Mouse (Mus musculus) hindbrain, embryonic 10.5 days (tissue): Measurements from ENCODE around the gene Fam208b. TPM values are rescaled to one million over a fixed set of nuclear protein-coding genes. Genes with fewer than 3 reads are reported as not detected.

ENCODE experiments used
- DNase-seq: peaks from one replicate; pipeline ENCODE4 v3.0.0-alpha.2; 2017; ENCODE audit warnings: low spot score
- H3K27ac ChIP-seq: fragments of 300-500 bp; sonication (generic); 2 replicates; pipeline ENCODE4 v1.5.1; 2016; ENCODE audit warnings: mild to moderate bottlenecking, moderate library complexity
- H3K27me3 ChIP-seq: fragments of 300-500 bp; sonication (generic); 2 replicates; pipeline ENCODE4 v1.6.1; 2016; ENCODE audit warnings: mild to moderate bottlenecking; ENCODE audit not compliant: poor library complexity, insufficient read depth, severe bottlenecking
- H3K36me3 ChIP-seq: fragments of 300-500 bp; sonication (generic); 2 replicates; pipeline ENCODE4 v1.6.1; 2016; ENCODE audit warnings: mild to moderate bottlenecking, moderate library complexity
- H3K4me1 ChIP-seq: fragments of 300-500 bp; sonication (generic); replicated peaks from 2 replicates; pipeline ENCODE4 v1.6.1; 2016; ENCODE audit warnings: mild to moderate bottlenecking
- H3K4me3 ChIP-seq: fragments of 300-500 bp; sonication (generic); 2 replicates; pipeline ENCODE4 v1.5.1; 2016; ENCODE audit warnings: mild to moderate bottlenecking, moderate library complexity
- H3K9me3 ChIP-seq: fragments of 300-500 bp; sonication (generic); 2 replicates; pipeline ENCODE4 v1.6.1; 2016; ENCODE audit warnings: mild to moderate bottlenecking, moderate library complexity
- WGBS: fragments of 180-500 bp; shearing (Covaris S2); methylation state at CpG from one replicate; pipeline ENCODE4 v1.1.7; 2016; 5-methylcytosine and 5-hydroxymethylcytosine counted together
- polyA plus RNA-seq: library from polyadenylated mRNA; unstranded; fragments of >200 nt; fragmentation: Nextera tagmentation; extraction: Ambion mirVana; gene quantifications from 2 replicates; pipeline ENCODE4 v1.2.1, GENCODE M21; 2016

Gene Fam208b
- polyA plus RNA-seq, 1 experiment from 2014 or later: 14.2 TPM

DNA sequence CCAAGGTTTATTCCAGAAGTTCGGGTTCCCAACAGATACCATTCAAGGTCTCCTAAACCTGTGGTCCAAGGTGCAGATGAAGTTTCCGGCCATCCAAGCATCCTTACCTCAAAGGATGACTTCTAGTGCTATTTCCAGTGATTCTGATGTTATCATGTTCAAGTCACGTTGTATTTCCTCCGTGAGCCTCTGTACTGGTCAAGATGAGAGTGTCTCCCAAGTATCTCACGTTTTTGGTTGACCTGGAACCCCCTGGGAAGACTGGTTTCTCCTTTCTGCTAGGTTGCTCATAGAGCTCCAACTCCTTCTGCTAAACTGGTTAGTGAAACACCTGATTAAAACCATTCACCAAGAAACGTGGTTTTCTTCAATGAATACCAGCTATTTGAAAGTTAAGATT, 22.2 kb upstream of the Fam208b start:
- Histone ChIP-seq H3K27me3 (peaks cover 7% of the 10 kb centered on the region; the same call in 1 of the 2 replicates), H3K4me1 (peaks cover 5% of the 10 kb centered on the region), H3K36me3 (no peaks in the 10 kb centered on the region), H3K27ac (no peak overlapping the region), H3K4me3 (peak overlapping the region; percentile 68; the same call in 1 of the 2 replicates), H3K9me3 (0 out of 2 replicates have a peak, but pooled peaks cover 3% of the 10 kb centered on the region)
- no peak for DNase-seq
- 41% methylated on average over 6 of the region's 6 CpGs for WGBS

DNA sequence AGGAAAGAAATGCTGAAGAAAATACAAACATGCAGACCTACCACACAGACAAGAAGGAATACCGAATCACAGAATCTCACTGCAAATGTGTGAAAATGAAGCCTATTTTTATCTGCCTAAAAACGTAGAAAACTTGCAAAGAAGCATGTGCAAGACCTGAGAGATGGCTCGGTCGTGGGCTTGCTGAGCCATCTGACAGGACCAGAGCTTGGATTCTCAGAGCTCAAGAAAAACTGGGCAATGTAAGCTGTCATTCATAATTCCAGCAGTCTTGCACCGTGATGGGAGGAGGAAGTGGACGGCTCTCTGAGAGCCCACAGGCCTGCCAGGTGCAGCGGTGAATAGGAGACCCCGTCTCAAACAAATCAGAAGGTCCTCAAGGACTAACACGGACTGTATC, 21.6 kb upstream of the Fam208b start:
- Histone ChIP-seq H3K9me3 (0 out of 2 replicates have a peak, but pooled peaks cover 3% of the 10 kb centered on the region), H3K4me1 (peaks cover 5% of the 10 kb centered on the region), H3K36me3 (no peaks in the 10 kb centered on the region), H3K4me3 (no peak overlapping the region), H3K27ac (no peak overlapping the region), H3K27me3 (peaks cover 7% of the 10 kb centered on the region; the same call in 1 of the 2 replicates)
- WGBS: 87% methylated on average over 9 of the region's 9 CpGs
- no peak for DNase-seq

DNA sequence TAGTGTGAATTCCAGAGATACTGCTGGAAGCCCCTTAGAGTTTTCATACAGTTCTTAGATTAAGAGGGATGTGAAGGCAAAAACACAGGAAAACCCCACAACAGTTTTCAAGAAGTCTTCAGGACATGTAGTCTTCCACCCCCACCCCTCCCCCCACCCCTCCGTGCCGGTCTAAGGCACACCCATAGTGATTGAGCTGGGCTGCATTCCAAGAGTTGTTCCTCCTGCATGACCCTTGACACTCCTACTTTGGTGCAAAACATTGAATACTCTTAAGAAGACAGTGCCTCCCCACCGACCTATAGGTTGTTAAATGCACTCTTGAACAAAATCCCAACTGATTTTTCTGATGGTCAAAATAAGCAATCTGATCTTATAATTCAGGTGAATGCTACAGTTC, 17.2 kb upstream of the Fam208b start:
- Histone ChIP-seq H3K36me3 (no peaks in the 10 kb centered on the region), H3K4me1 (no peaks in the 10 kb centered on the region), H3K4me3 (no peak overlapping the region), H3K27me3 (peaks cover 5% of the 10 kb centered on the region; the same call in 1 of the 2 replicates), H3K9me3 (0 out of 2 replicates have a peak, but pooled peaks cover 7% of the 10 kb centered on the region), H3K27ac (no peak overlapping the region)
- 35% methylated on average over 3 of the region's 3 CpGs for WGBS
- no peak for DNase-seq

DNA sequence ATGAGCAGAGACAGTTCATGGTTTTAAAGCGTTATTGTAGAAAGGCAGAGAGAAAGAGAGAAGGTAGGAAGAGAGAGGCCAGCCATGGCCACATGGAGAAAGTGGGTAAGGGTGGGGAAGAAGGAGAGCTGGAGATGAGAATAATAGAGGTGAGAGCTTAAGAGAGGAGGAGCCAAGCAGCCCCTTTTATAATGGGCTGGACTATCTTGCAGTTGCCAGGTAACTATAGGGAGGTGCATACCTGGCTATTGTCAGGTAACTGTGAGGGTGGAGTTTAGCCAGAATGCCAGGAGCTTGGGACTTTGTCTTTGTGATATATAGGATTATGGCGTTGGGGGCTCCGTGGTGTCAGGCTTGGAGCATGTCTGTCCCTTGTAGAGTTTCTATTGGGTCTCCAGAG, 16.2 kb upstream of the Fam208b start:
- no peak overlapping the region for H3K27ac ChIP-seq
- 0 out of 2 replicates have a peak, but pooled peaks cover 7% of the 10 kb centered on the region for H3K9me3 ChIP-seq
- no peak for DNase-seq
- H3K27me3 ChIP-seq: no peaks in the 10 kb centered on the region
- H3K4me3 ChIP-seq: no peak overlapping the region
- H3K4me1 ChIP-seq: no peaks in the 10 kb centered on the region
- 60% methylated on average over 3 of the region's 3 CpGs for WGBS
- H3K36me3 ChIP-seq: no peaks in the 10 kb centered on the region

DNA sequence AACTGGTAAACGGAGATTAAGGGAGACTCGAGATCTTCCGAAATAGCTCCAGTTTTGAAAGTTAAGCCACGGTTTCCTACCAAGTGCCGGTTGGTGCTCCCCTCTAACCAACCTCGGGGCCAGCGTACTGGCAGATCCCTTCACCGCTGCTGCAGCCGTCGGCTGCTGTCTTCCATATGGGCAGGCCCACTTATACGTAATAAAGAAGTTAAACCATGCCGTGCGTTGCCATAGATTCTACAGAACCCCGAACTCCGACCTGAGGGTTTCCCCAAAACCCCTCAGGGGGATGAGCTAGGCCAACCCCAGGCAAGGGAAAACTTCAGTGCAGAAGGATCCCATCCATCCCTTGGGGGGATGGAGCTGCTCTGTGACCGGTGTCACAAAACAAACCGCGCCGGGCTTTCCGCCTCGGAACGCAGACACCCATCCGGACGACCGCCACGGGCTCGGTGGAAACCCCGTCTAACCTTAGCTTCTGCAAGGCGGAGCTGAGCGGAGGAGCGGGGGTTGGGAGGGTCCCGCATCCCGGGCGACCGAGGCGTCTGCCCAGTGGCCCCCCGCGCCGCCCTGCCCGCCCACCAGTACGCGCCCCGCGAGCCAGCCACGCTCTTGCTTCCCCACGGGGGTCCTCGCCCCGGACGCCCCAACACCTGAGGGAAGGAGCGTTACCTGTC, 652 bp downstream of the Fam208b start:
- peak; percentile 51 for DNase-seq
- peaks cover 7% of the 10 kb centered on the region for H3K4me1 ChIP-seq
- H3K27me3 ChIP-seq: no peaks in the 10 kb centered on the region
- peak overlapping the region; percentile 98 for H3K4me3 ChIP-seq
- H3K36me3 ChIP-seq: no peaks in the 10 kb centered on the region
- peak overlapping the region; percentile 94 for H3K27ac ChIP-seq
- WGBS: under 1% methylated on average over 47 of the region's 50 CpGs
- no peaks in the 10 kb centered on the region for H3K9me3 ChIP-seq

DNA sequence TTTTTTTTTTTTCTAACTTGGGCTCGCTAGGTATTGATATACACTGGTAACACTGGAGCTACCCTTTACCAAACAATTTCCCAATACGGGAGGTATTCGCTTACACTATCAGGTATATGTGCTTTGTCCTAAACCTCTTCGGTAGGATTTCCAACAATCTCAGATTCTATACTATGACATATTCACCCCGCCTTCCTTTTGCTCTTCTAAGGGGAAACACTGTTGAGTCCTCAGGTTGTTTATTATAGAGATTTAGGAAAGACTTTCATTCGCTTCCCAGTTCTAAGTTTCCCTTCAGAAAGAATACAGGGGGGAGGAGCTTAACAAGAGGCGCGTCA, 1.2 kb downstream of the Fam208b start:
- WGBS: 29% methylated on average over 8 of the region's 8 CpGs
- peak overlapping the region; percentile 98 for H3K4me3 ChIP-seq
- H3K36me3 ChIP-seq: no peaks in the 10 kb centered on the region
- H3K27ac ChIP-seq: peak overlapping the region; percentile 94
- peaks cover 7% of the 10 kb centered on the region for H3K4me1 ChIP-seq
- H3K9me3 ChIP-seq: no peaks in the 10 kb centered on the region
- DNase-seq: no peak
- H3K27me3 ChIP-seq: no peaks in the 10 kb centered on the region

DNA sequence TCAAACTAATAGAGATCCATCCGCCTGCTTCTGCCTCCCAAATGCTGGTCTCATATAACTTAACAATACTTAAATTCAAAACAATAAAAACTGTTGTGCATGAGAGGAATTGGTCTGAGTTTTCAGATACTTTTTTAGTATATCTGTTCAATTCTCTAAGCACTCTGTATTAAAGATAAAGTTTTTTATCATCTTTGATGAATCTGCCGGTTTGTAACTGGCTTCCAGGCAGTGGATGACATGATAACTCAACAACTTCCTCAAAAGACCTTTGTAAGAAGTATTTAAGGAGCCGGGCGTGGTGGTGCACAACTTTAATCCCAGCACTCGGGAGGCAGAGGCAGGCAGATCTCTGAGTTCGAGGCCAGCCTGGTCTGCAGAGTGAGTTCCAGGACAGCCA, 14.7 kb downstream of the Fam208b start:
- WGBS: 94% methylated on average over 6 of the region's 6 CpGs
- DNase-seq: no peak
- Histone ChIP-seq H3K4me3 (no peak overlapping the region), H3K9me3 (no peaks in the 10 kb centered on the region), H3K4me1 (no peaks in the 10 kb centered on the region), H3K27me3 (no peaks in the 10 kb centered on the region), H3K27ac (no peak overlapping the region), H3K36me3 (peaks cover 80% of the 10 kb centered on the region)

DNA sequence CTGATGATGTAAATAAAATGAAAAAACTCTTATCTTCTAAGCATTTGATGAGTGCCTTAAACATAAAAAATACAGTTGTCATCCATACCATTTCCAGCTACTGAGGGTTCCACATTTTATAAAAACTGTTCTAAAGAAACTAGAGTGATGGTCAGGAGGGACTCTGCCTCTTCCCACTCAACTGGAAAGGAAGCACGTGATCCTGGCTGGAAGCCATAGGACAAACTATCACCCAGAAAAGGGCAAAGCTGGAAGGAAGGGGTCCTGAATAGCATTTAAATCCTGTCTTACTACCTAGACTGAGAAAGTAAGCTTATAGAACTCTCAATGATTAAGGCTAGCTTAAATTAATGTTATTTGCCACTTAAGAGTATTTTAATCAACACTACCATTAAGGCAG, 16.6 kb downstream of the Fam208b start:
- Histone ChIP-seq H3K27me3 (no peaks in the 10 kb centered on the region), H3K27ac (no peak overlapping the region), H3K4me1 (no peaks in the 10 kb centered on the region), H3K9me3 (no peaks in the 10 kb centered on the region), H3K4me3 (no peak overlapping the region), H3K36me3 (peaks cover 90% of the 10 kb centered on the region)
- DNase-seq: no peak
- 93% methylated on average over 1 of the region's 1 CpGs for WGBS

DNA sequence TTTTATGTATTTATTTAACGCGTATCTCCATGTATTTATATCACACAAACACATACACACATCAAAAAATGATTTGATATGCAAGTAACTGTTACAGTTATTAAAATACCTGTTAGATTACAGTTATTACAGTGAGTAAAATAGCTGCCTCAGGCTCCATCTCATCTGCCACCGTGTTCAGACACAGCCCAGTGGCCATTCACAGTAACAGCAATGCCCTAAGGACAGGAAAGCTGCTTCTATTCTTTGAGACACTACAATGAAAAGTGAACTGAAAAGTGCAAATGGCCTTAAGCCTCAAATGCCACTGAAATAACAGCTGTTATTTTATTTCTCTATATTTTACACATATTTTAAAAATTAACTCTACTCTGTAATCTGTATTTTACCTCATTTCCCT, 20.1 kb downstream of the Fam208b start:
- H3K9me3 ChIP-seq: no peaks in the 10 kb centered on the region
- H3K27ac ChIP-seq: no peak overlapping the region
- 95% methylated on average over 3 of the region's 3 CpGs for WGBS
- H3K4me1 ChIP-seq: no peaks in the 10 kb centered on the region
- H3K4me3 ChIP-seq: no peak overlapping the region
- DNase-seq: no peak
- H3K27me3 ChIP-seq: no peaks in the 10 kb centered on the region
- H3K36me3 ChIP-seq: peaks cover 90% of the 10 kb centered on the region

DNA sequence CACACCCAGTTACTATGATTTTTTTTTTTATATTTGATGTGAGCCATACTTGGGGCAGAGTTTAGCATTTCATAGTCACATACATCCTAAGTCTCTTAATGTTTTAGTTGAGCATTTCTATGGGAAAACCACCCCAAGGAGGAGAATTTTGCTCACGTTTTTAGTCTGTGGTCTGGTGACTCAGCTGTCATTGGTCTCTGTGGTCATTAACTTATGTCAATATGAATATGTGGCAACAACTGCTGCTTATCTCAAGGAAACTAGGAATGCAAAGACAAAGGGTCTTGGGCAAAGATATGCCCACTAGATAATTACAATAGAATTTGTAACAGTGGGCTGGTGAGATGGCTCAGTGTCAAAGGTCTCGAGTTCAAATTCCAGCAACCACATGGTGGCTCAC, 47.0 kb downstream of the Fam208b start:
- Histone ChIP-seq H3K4me1 (no peaks in the 10 kb centered on the region), H3K27me3 (no peaks in the 10 kb centered on the region), H3K27ac (no peak overlapping the region), H3K36me3 (peaks cover 100% of the 10 kb centered on the region), H3K4me3 (no peak overlapping the region), H3K9me3 (no peaks in the 10 kb centered on the region)
- 84% methylated on average over 2 of the region's 2 CpGs for WGBS
- DNase-seq: no peak

DNA sequence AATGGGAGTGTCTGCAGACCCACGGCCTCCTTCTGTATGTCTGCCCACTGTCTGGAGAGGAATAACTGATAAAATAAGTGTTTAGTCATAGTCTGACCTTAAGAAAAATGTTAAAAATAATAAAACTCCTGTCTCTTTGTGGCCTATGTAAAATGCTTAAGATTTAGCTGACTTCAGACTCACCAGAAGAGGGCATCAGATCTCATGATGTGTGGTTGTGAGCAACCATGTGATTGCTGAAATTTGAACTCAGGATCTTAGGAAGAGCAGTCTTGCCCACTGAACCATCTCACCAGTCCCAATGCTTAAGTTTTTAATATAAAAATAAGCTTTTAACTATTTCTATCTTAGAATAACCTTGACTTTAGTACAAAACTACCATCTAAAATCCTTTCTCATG, 47.8 kb downstream of the Fam208b start:
- Histone ChIP-seq H3K27ac (no peak overlapping the region), H3K4me3 (no peak overlapping the region), H3K27me3 (no peaks in the 10 kb centered on the region), H3K4me1 (no peaks in the 10 kb centered on the region), H3K36me3 (peaks cover 100% of the 10 kb centered on the region), H3K9me3 (no peaks in the 10 kb centered on the region)
- 95% methylated on average over 1 of the region's 1 CpGs for WGBS
- no peak for DNase-seq

DNA sequence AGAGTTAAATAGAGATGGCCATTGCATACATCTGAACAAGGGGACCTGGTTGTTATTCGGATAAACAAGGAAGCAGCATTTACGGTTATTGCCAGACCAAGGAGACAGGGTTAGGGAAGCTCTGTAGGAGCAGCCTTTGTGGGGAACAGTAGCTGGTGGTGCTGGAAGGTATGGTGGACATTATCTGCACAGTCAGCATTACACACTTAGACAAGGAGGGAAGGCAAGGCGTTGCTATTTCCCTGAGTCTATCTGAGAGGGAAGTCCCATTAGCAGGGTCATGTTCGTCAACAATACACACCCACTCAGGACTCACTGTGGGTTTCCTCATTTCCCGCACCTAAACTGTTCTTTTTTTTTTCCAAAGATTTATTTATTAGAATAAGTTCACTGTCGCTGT, 63.1 kb downstream of the Fam208b start:
- Histone ChIP-seq H3K4me3 (no peak overlapping the region), H3K9me3 (no peaks in the 10 kb centered on the region), H3K4me1 (no peaks in the 10 kb centered on the region), H3K36me3 (peaks cover 70% of the 10 kb centered on the region), H3K27ac (no peak overlapping the region), H3K27me3 (no peaks in the 10 kb centered on the region)
- 95% methylated on average over 6 of the region's 6 CpGs for WGBS
- no peak for DNase-seq

DNA sequence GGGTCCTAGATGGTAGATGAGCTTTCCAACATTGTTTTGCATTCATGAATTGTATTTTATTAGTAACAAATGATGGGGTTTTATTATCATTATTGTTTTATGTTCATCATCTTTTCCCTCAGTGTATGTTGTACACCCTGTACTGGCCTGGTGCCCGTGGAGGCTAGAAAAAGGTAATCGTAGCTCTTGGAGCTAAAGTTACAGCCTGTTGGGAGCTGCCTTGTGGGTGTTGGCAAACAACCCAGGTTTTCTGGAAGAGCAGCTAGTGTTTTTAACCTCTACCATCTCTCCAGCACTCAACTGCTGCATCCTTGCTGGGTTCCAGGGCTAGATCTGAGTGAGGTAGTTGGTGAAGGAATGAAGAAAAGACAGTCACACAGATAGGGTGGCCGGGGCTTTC, 63.5 kb downstream of the Fam208b start:
- Histone ChIP-seq H3K27ac (no peak overlapping the region), H3K9me3 (no peaks in the 10 kb centered on the region), H3K4me3 (no peak overlapping the region), H3K4me1 (no peaks in the 10 kb centered on the region), H3K36me3 (peaks cover 66% of the 10 kb centered on the region), H3K27me3 (no peaks in the 10 kb centered on the region)
- no peak for DNase-seq
- WGBS: 91% methylated on average over 3 of the region's 3 CpGs

DNA sequence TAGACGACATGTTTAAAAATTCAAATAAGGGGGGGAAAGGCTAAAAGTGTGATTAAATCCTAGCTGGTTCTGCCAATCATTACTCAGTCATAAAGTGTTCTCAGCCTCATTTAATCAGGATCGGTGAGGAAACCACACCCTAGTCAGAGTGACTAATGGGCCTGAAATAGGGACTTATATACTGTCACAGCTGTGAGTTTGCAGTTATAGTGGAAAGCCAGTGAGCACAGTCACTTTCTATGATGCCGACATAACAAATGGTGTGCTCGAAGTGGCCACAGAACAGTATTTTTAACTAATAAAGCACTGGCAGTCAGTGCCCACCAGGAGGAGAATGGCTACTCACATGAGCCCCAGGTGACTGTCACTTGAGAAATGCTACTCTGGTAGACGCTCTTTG, 66.0 kb downstream of the Fam208b start:
- no peak overlapping the region for H3K27ac ChIP-seq
- WGBS: 88% methylated on average over 5 of the region's 5 CpGs
- no peaks in the 10 kb centered on the region for H3K9me3 ChIP-seq
- H3K36me3 ChIP-seq: peaks cover 43% of the 10 kb centered on the region
- H3K4me3 ChIP-seq: no peak overlapping the region
- DNase-seq: no peak
- peaks cover 16% of the 10 kb centered on the region for H3K4me1 ChIP-seq
- no peaks in the 10 kb centered on the region for H3K27me3 ChIP-seq
